Mouse (Mus musculus): ENCODE results near the gene Anp32e. TPM values are rescaled to one million over a fixed set of nuclear protein-coding genes. Genes with fewer than 3 reads are reported as not detected.
"Not testable (repeated sequence)": the region's sequence is repeated elsewhere in the genome, so short reads cannot be mapped to it uniquely, and the experiment has no call there.

Gene Anp32e
- polyA plus RNA-seq, 1 experiment from 2014 or later = 78.3 TPM

DNA sequence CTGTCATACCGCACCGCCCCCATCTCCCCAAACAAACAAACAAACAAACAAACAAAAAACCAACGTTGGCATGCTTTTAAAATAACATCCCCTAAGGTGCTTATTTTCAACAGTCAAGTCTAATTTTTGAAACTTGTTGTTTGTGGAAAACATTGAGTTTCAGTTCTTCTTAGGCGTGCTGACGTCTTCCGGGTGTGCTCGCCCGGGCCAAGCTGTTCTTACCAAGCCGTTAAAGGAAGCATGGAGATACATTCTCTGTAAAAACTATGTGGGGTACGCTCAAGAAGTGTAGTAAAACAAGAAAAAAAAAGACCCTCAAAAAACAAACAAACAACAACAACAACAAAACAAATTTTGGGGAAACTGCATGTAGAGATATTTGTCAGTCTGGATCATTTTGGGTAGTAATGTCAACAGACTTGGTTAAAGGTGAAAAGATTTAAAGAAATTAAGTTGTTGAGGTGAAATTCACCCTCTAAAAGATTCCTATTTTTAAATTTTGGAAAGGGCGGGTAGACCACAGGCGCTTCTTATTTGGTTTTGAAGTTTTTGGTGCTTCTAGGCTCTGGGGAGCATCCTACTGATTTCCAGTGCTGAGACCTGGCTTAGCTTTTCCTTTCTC, 43.3 kb downstream of the Anp32e start:
- peaks cover 4% of the 10 kb centered on the region; the same call in 1 of the 2 replicates for H3K27me3 ChIP-seq (ENCODE audit: control insufficient read depth, insufficient read depth, low read length)
- no peak overlapping the region for H3K27ac ChIP-seq (ENCODE audit: low read depth, low read length)
- no peak for ATAC-seq (ENCODE audit: low FRiP score, low TSS enrichment)
- no peaks in the 10 kb centered on the region for H3K36me3 ChIP-seq (ENCODE audit: control insufficient read depth, insufficient read depth, low read length)
- H3K9me3 ChIP-seq (ENCODE audit: control insufficient read depth, low read length) = no peaks in the 10 kb centered on the region
- peak overlapping the region; percentile 58; the same call in 1 of the 2 replicates for H3K9ac ChIP-seq (ENCODE audit: low read depth, low read length)
- peak overlapping the region; percentile 34 for H3K4me3 ChIP-seq (ENCODE audit: low read length)
- 73% methylated on average over 12 of the region's 12 CpGs for WGBS
- H3K4me2 ChIP-seq (replicated peaks; ENCODE audit: low read depth, low read length) = peak overlapping the region; percentile 67
- peaks cover 5% of the 10 kb centered on the region for H3K4me1 ChIP-seq (ENCODE audit: control insufficient read depth, insufficient read depth, low read length)

DNA sequence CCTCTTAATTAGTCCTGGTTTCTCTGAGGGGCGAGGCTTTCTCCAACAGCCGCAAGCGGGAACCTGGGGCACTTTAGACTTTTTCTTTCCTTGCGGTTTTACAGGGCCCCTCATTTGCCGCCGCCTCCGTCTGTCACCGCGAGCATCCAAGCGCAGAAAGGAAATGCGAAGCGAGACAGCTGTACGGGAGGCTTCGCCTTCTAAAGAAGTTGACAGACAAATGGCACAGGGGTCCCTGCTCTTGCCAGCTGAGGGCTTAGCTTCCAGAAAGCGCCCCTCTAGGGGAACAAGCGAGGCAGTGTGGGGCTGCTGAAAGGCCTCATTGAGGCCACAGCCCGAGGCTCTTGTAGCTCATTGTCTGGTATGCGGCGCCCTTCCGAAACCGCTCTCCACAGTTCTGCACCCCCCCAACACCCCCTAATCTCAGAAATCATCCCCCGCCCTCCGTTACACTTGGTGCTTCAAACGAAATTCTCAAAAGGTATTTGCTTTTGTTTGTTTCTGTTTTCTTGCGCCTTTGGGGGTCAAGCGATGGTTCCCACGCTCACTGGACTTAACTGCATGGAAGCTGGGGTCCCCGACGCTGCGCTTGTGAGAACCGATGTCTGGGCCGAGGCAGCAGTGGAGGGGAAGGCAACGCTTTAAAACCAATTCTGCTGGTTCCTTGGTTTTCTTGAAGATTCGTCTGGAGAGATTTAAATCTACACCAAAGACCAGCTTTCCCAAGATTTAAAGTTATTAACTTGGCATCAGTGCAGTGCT, 44.0 kb downstream of the Anp32e start:
- H3K9ac ChIP-seq (ENCODE audit: low read depth, low read length) = peak overlapping the region; percentile 58
- H3K27me3 ChIP-seq (ENCODE audit: control insufficient read depth, insufficient read depth, low read length) = peaks cover 4% of the 10 kb centered on the region; the same call in 1 of the 2 replicates
- peaks cover 5% of the 10 kb centered on the region for H3K4me1 ChIP-seq (ENCODE audit: control insufficient read depth, insufficient read depth, low read length)
- H3K9me3 ChIP-seq (ENCODE audit: control insufficient read depth, low read length) = no peaks in the 10 kb centered on the region
- H3K4me2 ChIP-seq (replicated peaks; ENCODE audit: low read depth, low read length) = peak overlapping the region; percentile 67
- 3% methylated on average over 34 of the region's 34 CpGs for WGBS
- peak; percentile 56 for ATAC-seq (ENCODE audit: low FRiP score, low TSS enrichment)
- H3K4me3 ChIP-seq (ENCODE audit: low read length) = peak overlapping the region; percentile 34
- H3K27ac ChIP-seq (ENCODE audit: low read depth, low read length) = no peak overlapping the region
- no peaks in the 10 kb centered on the region for H3K36me3 ChIP-seq (ENCODE audit: control insufficient read depth, insufficient read depth, low read length)

DNA sequence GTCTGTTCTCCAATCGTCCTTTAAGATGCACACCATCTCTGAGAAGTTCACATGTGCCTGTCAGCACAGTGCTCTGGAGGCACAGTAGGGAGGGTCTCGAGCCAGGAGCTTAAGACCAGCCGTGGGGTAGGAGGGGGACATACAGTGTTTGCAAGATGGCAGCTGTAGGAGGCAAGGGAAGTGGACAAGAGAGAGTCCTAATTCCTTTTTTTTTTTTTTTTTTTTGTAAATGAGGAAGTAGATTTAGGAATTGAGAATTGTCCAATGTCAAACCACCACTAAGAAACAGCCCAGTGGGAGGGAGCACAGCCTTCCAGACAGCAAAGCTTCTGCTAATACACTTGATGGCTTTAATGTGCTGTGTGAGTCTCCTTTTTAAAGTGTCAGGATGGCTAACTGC, 48.0 kb downstream of the Anp32e start:
- no peak for ATAC-seq (ENCODE audit: low FRiP score, low TSS enrichment)
- H3K4me2 ChIP-seq (replicated peaks; ENCODE audit: low read depth, low read length) = no peak overlapping the region
- H3K9me3 ChIP-seq (ENCODE audit: control insufficient read depth, low read length) = no peaks in the 10 kb centered on the region
- H3K4me3 ChIP-seq (ENCODE audit: low read length) = no peak overlapping the region
- 73% methylated on average over 3 of the region's 3 CpGs for WGBS
- H3K27ac ChIP-seq (ENCODE audit: low read depth, low read length) = no peak overlapping the region
- H3K9ac ChIP-seq (ENCODE audit: low read depth, low read length) = no peak overlapping the region
- no peaks in the 10 kb centered on the region for H3K36me3 ChIP-seq (ENCODE audit: control insufficient read depth, insufficient read depth, low read length)
- peaks cover 4% of the 10 kb centered on the region; the same call in 1 of the 2 replicates for H3K27me3 ChIP-seq (ENCODE audit: control insufficient read depth, insufficient read depth, low read length)
- H3K4me1 ChIP-seq (ENCODE audit: control insufficient read depth, insufficient read depth, low read length) = peaks cover 5% of the 10 kb centered on the region

DNA sequence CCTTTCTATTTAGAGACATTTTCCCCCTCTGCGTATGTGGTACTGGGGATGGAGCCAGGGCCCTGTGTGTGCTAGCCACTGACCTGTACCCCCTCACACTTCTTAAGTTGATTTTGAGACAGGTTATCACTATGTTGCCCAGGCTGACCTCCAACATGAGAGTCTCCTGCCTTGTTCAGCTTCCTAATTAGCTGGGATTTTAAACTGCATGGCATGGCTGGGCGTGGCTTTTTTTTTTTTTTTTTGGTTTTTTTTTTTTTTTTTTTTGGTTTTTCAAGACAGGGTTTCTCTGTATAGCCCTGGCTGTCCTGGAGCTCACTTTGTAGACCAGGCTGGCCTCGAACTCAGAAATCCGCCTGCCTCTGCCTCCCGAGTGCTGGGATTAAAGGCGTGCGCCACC, 48.5 kb downstream of the Anp32e start:
- H3K4me2 ChIP-seq (replicated peaks; ENCODE audit: low read depth, low read length); H3K4me1 ChIP-seq (ENCODE audit: control insufficient read depth, insufficient read depth, low read length); H3K27me3 ChIP-seq (ENCODE audit: control insufficient read depth, insufficient read depth, low read length); H3K27ac ChIP-seq (ENCODE audit: low read depth, low read length); H3K4me3 ChIP-seq (ENCODE audit: low read length); H3K36me3 ChIP-seq (ENCODE audit: control insufficient read depth, insufficient read depth, low read length); H3K9me3 ChIP-seq (ENCODE audit: control insufficient read depth, low read length); H3K9ac ChIP-seq (ENCODE audit: low read depth, low read length); ATAC-seq (ENCODE audit: low FRiP score, low TSS enrichment): not testable (repeated sequence)
- WGBS = 96% methylated on average over 6 of the region's 7 CpGs

DNA sequence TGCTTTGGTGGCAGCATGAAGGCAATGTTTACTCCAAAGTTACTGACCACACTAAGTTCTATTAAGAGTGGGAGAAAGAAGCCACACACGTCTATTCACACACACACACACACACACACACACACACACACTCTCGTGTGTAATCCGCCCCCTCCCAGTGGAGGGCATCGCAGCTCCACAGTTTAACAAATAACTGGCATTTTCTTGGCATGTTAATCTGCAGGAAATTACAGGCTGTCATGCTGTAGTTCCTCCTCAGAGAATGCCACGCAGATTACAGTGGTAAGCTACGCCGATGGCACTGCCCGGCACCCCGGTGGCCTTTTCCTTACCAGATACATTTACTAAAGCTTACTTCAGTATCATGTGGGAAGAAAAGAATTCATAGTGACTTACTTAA, 49.2 kb downstream of the Anp32e start:
- Histone ChIP-seq H3K36me3 (ENCODE audit: control insufficient read depth, insufficient read depth, low read length) (no peaks in the 10 kb centered on the region), H3K9me3 (ENCODE audit: control insufficient read depth, low read length) (no peaks in the 10 kb centered on the region), H3K27me3 (ENCODE audit: control insufficient read depth, insufficient read depth, low read length) (no peaks in the 10 kb centered on the region), H3K4me1 (ENCODE audit: control insufficient read depth, insufficient read depth, low read length) (no peaks in the 10 kb centered on the region), H3K27ac (ENCODE audit: low read depth, low read length) (no peak overlapping the region), H3K4me3 (ENCODE audit: low read length) (no peak overlapping the region), H3K9ac (ENCODE audit: low read depth, low read length) (0 out of 2 replicates have a peak overlapping the region, but pooled peaks have one; percentile 12), H3K4me2 (replicated peaks; ENCODE audit: low read depth, low read length) (no peak overlapping the region)
- 83% methylated on average over 9 of the region's 9 CpGs for WGBS
- no peak for ATAC-seq (ENCODE audit: low FRiP score, low TSS enrichment)

DNA sequence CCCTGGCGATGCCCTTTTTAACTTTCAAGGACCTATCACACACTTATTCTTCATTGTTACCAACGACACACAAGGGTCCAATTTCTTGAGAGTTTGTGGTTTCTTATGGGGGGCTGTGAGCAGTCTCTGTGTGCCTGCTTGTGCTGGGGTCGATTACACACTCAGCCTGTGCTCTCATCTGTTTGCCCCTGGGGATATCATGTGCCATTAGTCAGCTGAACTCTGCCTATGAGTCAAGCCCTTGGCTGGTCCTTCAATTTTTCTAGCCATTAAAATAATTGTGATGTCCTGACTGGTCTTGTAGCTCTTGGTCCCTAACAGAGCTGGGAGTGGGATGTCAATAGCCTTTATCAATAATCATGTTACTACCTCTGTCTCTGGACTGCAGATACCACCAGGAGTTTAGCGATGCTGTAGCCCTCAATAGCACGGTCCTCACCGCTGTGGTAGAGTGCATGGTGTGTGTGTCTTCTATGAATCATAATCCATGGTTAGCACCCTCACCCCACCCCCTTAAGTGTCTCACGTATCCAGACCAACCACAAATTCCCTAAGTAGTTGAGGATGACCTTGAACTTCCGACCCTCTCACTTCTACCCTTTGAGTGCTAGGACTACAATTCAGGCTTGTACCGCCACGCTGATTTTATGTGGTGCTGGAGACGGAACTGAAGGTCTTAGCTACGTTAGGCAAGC, 51.4 kb downstream of the Anp32e start:
- H3K4me1 ChIP-seq (ENCODE audit: control insufficient read depth, insufficient read depth, low read length) = peaks cover 8% of the 10 kb centered on the region
- 79% methylated on average over 12 of the region's 12 CpGs for WGBS
- no peak overlapping the region for H3K4me3 ChIP-seq (ENCODE audit: low read length)
- H3K9ac ChIP-seq (ENCODE audit: low read depth, low read length) = no peak overlapping the region
- H3K27me3 ChIP-seq (ENCODE audit: control insufficient read depth, insufficient read depth, low read length) = no peaks in the 10 kb centered on the region
- no peak overlapping the region for H3K27ac ChIP-seq (ENCODE audit: low read depth, low read length)
- H3K36me3 ChIP-seq (ENCODE audit: control insufficient read depth, insufficient read depth, low read length) = no peaks in the 10 kb centered on the region
- H3K4me2 ChIP-seq (replicated peaks; ENCODE audit: low read depth, low read length) = no peak overlapping the region
- H3K9me3 ChIP-seq (ENCODE audit: control insufficient read depth, low read length) = peaks cover 3% of the 10 kb centered on the region; the same call in 1 of the 2 replicates
- ATAC-seq (ENCODE audit: low FRiP score, low TSS enrichment) = no peak

DNA sequence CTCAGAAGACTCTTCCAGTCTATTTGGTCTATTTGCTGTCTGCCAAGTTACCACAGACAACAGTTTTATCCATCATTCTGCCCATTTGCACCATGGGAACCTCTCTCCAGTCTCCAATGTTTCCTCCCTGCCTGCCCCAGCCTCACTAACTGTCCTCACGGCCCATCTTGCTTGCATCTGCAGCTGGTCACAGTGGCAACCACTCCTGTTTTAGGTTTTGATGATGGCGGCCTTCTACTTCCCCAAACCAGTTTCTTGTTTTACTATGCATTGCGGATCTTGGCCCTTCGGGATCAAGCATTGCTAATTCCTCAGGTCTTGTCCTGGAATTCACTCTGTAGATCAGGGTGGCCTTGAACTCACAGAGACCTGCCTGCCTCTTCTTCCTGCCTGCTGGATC, 53.1 kb downstream of the Anp32e start:
- ATAC-seq (ENCODE audit: low FRiP score, low TSS enrichment) = no peak
- Histone ChIP-seq H3K9me3 (ENCODE audit: control insufficient read depth, low read length) (peaks cover 3% of the 10 kb centered on the region; the same call in 1 of the 2 replicates), H3K27me3 (ENCODE audit: control insufficient read depth, insufficient read depth, low read length) (no peaks in the 10 kb centered on the region), H3K9ac (ENCODE audit: low read depth, low read length) (no peak overlapping the region), H3K27ac (ENCODE audit: low read depth, low read length) (no peak overlapping the region), H3K36me3 (ENCODE audit: control insufficient read depth, insufficient read depth, low read length) (no peaks in the 10 kb centered on the region), H3K4me3 (ENCODE audit: low read length) (no peak overlapping the region), H3K4me2 (replicated peaks; ENCODE audit: low read depth, low read length) (no peak overlapping the region), H3K4me1 (ENCODE audit: control insufficient read depth, insufficient read depth, low read length) (peaks cover 22% of the 10 kb centered on the region)
- WGBS = 90% methylated on average over 4 of the region's 4 CpGs

DNA sequence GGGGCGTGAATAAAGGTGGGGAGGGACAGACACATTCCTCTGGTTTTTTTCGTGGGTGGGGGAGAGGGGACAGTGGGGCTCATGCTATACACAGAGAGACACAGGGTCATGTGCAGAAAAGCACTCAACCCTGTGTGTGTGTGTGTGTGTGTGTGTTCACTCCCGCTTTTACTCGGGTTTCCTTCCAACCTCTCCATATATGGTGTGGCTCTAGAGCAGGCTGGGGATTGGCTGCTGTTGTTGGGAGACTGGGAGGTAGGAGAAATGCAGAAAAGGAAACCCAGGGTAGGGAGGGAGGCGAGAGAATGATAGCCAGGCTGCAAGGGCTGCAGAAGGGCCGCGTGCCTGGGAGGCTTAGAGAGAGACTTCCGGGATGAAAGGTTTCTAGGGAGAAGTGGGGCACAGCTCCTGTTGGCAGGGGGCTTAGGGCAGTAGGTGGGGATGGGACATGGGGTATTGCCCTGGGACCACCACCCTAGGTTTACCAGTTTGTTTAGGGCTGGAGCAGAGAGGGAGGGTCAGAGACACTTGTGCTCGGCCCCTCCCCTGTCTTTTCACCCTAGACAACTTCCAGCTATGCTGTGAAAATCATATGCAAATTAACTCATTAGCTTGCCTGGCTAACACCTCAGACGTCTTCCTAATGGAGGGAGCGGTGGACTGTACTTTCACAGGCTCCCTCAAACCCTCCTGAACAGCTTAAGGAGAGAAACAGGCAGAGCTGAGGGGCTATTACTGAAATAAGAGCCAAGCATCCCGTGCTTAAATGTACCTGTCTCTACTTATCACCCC, 56.4 kb downstream of the Anp32e start:
- Histone ChIP-seq H3K9me3 (ENCODE audit: control insufficient read depth, low read length) (peaks cover 3% of the 10 kb centered on the region; the same call in 1 of the 2 replicates), H3K4me3 (ENCODE audit: low read length) (peak overlapping the region; percentile 10), H3K9ac (ENCODE audit: low read depth, low read length) (peak overlapping the region; percentile 60; the same call in 1 of the 2 replicates), H3K36me3 (ENCODE audit: control insufficient read depth, insufficient read depth, low read length) (peaks cover 30% of the 10 kb centered on the region), H3K27ac (ENCODE audit: low read depth, low read length) (peak overlapping the region; percentile 95), H3K4me2 (replicated peaks; ENCODE audit: low read depth, low read length) (peak overlapping the region; percentile 44), H3K27me3 (ENCODE audit: control insufficient read depth, insufficient read depth, low read length) (no peaks in the 10 kb centered on the region), H3K4me1 (ENCODE audit: control insufficient read depth, insufficient read depth, low read length) (peaks cover 22% of the 10 kb centered on the region)
- 4% methylated on average over 12 of the region's 12 CpGs for WGBS
- ATAC-seq (ENCODE audit: low FRiP score, low TSS enrichment) = peak; percentile 96
